Mouse (Mus musculus): ENCODE results near the gene Neurl3. TPM values are rescaled to one million over a fixed set of nuclear protein-coding genes. Genes with fewer than 3 reads are reported as not detected.
A peak's percentile ranks its signal among the peaks of the same experiment; 100 is the strongest.

Neurl3 gene
- total RNA-seq, 2 experiments from 2014 or later = 2.8 to 2.9 TPM

- no peak for DNase-seq (ENCODE audit: low spot score in 2 of 2)
These were observed 15.8 kb downstream of the Neurl3 start for GRCm38 (mm10) chr1:36258631-36259030.

DNA sequence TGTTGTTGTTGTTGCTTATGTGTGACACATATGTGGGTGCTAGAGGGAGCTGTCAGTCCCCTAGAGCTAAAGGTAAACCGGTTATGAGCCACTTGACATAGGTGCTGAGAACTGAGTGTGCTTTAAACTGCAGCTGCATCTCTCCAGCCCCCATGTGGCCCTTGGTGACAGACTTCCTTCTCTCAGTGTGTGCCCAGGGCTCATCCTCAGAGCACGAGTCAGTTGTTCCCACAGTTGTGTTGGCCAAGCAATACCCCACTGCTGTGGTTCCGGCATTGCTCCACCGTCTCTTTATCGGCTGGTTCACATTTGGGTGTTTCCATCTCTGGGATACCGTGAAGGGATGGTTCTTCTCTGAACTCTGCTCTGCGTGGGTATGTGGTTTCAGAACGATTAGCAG is 17.2 kb downstream of the Neurl3 start:
- no peak for DNase-seq (ENCODE audit: low spot score in 2 of 2)

- DNase-seq (ENCODE audit: low spot score in 2 of 2) = no peak
These were observed 18.4 kb downstream of the Neurl3 start for GRCm38 (mm10) chr1:36255871-36256640.

- peak in 1 of 2 experiments; percentile 29 for DNase-seq (ENCODE audit: low spot score in 2 of 2)
These were observed 19.7 kb downstream of the Neurl3 start for GRCm38 (mm10) chr1:36254635-36255360.

DNA sequence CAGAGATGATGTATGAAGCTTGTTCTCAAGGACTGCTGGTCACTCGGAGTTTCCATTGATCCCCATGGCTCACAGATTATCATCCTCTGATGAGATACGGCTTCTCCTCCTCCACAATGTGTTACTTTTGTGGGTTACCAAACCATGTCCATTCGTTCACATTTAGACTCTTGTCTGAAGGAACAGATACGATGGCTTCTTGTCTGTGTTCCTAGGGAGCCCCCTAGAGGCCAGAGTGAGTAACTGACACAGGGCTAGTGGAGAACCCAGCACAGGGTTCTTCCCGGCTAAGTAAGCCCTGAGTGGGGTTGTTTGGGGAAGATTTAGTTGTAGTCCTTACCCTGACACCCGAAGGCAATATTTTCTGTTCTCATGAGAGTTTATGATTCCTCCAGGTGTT is 21.7 kb downstream of the Neurl3 start:
- peak; percentile 46 to 69 for DNase-seq (ENCODE audit: low spot score in 2 of 2)

- DNase-seq (ENCODE audit: low spot score in 2 of 2) = no peak
These were observed 23.1 kb downstream of the Neurl3 start for GRCm38 (mm10) chr1:36251426-36251825.

- no peak for DNase-seq (ENCODE audit: low spot score in 2 of 2)
These were observed 27.8 kb downstream of the Neurl3 start for GRCm38 (mm10) chr1:36246688-36247087.

- no peak for DNase-seq (ENCODE audit: low spot score in 2 of 2)
These were observed 29.7 kb downstream of the Neurl3 start for GRCm38 (mm10) chr1:36244828-36245215.

DNA sequence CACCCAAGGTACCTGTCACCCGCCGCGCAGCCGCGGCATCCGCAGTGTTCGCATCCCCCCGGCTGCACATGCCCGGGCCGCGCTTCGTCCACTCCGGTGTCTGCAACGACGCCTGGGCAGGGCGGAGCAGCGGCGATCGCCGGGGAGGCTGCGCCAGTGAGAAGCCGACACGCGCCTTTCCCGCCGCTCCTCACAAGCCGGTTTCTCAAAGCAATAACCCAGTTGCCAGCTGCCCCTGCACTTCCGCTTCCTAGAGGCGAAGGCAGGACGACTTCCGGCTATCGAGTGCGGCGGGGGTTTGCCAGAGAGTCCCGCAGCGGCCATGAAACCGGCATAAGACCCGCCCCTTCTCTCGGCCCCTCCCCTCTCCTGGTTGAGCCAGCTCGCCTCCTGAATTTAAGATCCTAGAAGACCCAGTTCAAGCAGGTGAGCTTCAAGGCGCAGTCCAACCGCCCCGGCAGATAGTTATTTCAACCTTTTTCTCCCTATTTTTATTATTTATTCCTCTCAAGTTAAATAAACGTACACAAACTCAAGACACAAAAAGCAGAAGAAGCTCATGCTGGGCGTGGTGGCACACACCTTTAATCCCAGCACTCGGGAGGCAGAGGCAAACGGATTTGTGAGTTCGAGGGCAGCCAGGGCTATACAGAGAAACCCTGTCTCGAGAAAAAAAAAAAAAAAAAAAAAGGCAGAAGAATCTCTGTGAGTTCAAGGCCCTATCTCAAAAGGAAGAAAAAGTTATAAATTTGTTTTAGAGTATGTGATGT is 30.2 kb downstream of the Neurl3 start, which contains the start of gene Uggt1:
Gene Uggt1 (minus strand): TSS at position 663 of the 770 bp plus-strand sequence.
- DNase-seq (ENCODE audit: low spot score in 2 of 2) = peak; percentile 76 to 92

GRCm38 (mm10) chr1:36243447-36244057 is 30.9 kb downstream of the Neurl3 start:
- no peak for DNase-seq (ENCODE audit: low spot score in 2 of 2)

- no peak for DNase-seq (ENCODE audit: low spot score in 2 of 2)
These were observed 32.5 kb downstream of the Neurl3 start for GRCm38 (mm10) chr1:36241903-36242429.

DNA sequence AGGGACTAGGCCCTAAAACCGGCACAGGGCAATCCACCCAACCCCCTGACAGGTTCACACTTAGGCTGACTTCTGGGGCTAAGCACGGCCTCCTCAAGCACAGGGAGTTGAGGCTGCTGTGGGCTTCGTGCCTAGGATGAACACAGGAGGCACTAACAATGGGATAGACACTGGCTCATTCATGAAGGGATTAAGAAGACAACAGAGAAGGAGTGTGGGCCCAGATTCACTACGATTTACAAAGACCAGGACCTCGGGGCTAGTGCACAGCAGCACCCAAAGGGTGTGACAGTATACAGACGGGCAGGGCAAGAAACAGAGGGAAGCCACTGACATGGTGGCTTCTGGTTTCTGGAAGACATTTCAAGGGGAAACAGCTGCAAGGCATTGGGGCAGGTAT is 34.3 kb downstream of the Neurl3 start:
- no peak for DNase-seq (ENCODE audit: low spot score in 2 of 2)

DNA sequence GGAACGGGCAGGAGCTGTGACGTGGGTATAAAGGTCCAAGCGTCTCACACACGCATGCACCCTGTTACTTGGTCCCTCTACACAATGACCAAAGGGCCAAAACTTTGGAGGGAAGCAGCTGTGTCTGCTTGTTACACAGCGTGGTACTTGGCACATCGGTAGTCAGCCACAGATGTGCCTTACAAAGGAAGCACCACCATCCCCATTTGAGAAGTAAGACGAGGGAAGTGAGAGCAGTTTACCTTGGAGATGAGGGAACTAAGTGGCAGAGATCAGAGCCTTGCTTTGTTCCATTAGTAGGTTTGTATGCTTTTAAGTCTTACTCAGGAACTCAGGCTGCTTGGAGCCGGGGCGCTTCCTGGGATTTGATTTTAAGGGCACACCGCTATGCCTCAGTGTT is 35.1 kb downstream of the Neurl3 start:
- DNase-seq (ENCODE audit: low spot score in 2 of 2) = no peak

- no peak for DNase-seq (ENCODE audit: low spot score in 2 of 2)
These were observed 38.6 kb downstream of the Neurl3 start for GRCm38 (mm10) chr1:36235855-36236254.

DNA sequence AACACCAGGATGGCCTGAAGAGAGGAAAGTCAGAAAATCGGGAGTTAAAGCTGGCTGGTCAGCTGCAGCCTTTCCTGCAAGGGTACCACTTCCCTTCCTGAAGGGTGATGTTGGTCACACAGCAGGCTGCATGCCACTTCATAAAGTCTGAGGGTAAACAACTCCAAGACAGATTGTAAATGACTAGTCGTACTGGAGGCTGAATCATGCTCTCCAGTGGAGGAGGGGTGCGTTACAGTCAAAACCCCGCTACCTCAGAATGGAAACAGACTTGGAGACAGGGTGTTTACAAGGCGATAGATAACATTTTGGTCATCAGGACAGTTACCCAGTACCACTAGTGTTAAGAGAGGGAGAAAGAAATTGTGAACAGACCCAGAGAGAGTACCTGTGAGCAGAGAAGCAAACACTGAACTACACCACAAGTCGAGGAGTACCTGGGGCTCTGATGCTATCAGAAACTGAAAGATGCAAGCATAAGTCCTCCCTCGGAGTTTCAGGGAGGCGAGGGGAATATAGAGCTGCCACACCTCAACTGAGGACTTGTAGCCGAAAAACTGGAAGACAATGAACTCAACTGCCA is 39.3 kb downstream of the Neurl3 start:
- no peak for DNase-seq (ENCODE audit: low spot score in 2 of 2)

DNA sequence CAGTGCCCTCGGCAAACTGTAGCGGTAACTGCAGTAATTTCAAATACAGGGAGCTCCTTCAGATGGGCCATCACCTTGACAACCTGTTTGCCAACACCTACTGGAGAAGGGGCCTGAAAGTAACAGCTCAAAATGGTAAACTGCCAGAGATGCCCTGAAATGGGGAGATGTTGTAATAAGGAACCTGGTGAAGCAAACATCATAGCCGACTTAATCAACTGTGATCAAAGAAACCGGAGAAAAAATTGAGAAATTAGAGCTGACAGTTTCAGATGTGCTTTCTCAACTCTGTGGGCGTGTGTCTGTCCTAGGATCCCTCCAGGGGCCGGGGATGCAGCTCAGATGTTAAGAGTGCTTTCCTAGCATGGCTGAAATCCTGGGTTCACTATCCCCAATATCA is 41.3 kb downstream of the Neurl3 start:
- no peak for DNase-seq (ENCODE audit: low spot score in 2 of 2)

DNA sequence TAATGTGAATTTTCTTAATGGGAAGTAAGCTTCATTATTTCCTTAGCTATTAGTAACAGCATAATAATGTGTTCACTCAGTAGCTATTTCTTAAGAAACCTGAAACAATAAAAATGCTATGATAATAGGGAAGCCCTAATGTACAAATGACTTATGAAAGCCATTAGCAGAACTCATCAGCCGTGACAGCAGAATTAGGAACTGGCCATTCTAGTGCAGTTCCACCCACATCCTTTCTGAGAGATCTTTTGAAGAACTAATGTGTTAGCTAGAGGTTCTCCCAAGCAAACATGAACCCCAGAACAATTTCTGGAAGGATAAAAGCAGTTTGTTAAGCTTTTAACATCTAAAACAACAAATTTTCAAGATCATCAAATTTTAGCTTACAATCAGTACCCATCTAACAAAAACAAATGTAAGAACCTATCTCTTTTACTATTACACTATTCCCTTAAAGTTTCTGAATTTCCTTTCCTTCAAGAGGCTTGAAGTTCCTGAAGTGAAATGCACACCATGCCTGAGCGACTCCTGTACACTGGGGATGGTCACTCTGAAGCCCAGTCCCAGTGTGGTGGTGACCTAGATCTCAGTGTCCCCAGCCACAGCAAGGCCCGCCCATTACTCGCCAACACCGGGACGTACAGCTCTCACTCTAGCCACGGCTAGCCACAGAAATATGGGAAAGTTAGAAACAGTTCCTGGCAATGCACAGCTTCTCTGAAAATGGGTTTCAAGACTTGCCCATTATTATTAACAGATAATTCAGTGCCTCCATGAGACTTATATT is 43.4 kb downstream of the Neurl3 start:
- DNase-seq (ENCODE audit: low spot score in 2 of 2) = no peak

DNA sequence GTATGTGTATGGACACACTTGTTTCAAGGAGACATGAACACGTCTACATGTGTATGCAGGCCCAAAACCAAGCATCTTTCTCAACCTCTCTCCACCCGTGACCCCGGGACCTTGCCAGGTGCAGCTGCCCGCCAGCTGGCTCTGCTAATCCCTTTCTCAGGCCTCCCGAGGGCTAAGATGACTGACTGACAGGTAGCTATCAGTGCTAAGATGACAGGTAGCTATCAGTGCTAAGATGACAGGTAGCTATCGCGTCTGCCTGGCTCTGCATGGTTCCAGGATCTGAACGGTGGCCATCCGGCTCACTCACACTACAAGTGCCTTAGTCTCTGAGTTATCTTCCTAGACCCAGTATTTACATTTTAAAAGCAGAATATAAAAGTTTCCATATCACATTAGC is 46.0 kb downstream of the Neurl3 start:
- DNase-seq (ENCODE audit: low spot score in 2 of 2) = no peak

DNA sequence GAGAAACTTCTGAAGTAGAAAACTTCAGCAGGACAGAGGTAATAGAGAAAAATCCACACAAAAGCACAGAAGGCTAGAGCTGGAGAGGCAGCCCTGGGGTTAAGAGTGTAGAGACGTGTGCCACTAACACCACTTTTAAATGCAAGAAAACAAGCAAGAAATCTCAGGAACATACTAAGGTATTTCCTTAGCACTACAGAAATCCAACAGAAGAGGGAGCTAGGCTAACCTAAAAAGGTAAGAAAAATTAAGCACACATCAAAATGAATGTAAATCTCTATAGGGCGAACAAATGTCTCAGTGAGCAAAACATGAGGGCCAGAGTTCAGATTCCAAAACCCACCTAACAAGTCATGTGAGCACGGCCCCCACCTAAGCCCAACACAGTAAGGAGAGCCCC is 49.8 kb downstream of the Neurl3 start:
- DNase-seq (ENCODE audit: low spot score in 2 of 2) = no peak
